Mouse (Mus musculus) embryo, embryonic 10.5 days (tissue): ENCODE measurements around the gene Tmem184b.

Experiments
- DNase-seq: peaks from one replicate; pipeline ENCODE4 v3.0.0-alpha.2; 2015; ENCODE audit warnings: low spot score

Tmem184b gene

DNA sequence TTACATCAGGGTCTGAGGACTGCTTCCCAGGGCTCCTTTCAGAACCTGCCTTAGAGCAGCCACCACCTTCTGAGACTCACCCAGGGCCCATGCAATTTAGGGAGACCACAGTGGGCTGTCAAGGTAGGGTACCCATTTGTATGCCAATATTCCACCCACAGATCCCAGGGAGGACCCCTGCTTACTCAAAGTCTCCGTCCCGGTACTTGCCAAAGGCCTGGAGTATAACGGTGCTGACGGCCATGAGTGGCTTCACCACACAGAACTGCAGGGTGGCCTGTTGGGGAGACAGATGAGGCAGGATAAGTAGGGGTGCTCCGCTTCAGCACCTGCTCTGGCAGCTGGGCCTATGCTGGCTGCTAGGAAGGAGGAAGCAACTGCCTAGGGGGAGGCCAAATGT, 37.0 kb downstream of the Tmem184b start:
- no peak for DNase-seq

DNA sequence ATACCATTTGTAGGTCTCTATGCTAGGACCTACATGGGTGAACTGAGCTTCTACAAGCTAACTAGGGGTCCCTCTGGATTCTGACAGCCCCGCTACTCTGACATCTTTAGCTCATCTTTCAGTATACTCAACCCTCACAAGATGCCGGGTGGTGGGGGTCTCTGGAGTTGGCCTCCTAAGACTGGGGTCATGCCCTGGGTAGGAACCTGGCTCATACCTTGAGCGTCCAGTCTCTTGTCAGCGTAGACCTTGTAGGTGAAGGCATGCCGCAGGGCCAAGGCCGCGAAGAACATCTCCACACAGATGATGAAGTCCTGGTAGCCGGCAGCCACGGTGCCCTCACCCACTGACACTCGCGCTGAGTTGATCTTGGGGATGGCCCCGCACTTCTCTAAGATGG, 38.3 kb downstream of the Tmem184b start:
- DNase-seq, result no peak

DNA sequence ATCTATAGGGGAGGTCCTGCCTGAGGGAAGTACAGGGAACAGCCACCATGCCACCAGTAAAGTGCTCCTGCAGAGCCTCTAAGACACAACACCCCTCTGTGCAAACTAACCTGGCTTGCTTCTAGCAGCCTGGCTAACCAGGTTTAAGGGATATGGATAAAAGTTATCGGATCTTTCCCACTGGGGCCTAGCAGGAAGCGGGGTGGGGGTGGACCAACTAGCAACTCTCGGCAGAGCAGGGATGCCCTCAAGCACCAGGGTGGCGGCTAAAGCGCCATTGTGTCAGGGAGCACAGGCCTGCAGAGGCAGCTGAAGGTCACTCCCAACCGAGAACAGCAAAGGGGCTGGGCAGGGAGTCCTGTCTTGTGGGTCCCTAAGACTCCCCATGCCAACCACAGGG, 39.2 kb downstream of the Tmem184b start:
- DNase-seq, result no peak

DNA sequence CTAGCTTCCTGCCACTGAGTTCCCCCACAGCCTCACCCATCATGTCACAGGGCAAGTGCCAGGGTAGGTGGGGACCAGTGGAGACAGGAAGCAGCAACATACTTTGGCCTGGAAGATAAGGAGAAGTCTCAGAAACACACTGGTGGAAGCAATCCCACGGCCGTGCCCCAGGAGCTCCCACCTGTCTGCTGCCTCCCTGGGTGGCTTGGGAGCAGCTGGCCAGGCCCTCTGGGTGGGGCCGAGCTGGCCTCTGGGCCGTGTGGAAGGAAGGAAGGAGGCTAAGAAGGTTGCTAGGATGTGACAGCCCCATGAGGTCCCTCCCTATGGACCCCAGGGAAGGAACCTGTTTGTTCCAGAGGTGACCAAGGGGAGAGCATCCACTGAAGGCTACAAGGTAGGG, 42.3 kb downstream of the Tmem184b start:
- no peak for DNase-seq

DNA sequence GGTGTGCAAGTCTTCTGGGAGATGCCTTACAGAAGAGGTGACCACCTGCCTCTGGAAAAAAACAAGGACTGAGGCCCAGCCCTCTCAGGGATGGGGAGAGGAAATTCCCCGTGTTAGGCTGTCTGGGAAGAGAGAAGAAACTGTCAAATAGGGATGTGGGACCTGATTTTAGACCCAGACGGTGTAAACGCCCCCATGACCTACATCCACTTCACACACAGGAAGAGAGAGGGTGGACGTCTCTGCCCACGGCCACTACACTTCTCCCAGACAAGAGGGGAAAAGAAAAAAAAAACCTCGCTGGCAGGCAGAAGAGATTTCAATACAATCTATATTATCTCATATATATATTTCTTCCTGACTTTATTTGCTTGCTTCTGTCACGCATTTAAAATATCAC, 43.0 kb downstream of the Tmem184b start:
- no peak for DNase-seq

DNA sequence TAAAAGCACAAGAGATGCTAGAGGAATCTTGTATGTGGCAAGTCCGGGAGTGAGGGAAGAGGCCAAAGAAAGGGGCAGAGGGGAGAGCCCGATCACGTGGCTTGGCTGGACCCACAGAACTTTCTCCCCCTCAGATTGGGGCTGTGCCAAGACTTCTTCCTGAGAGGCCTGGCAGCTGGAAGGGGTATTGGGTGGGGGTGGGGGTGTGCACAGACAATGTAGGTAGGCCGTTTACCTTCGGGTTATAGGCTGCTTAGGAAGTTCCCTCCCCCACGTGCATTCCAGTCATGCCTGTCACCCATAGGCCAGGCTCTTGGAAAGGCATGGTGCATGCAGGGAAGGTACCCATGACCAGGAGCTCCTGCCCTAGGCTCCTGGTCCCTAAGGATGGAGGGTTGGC, 43.4 kb downstream of the Tmem184b start:
- DNase-seq, result no peak

DNA sequence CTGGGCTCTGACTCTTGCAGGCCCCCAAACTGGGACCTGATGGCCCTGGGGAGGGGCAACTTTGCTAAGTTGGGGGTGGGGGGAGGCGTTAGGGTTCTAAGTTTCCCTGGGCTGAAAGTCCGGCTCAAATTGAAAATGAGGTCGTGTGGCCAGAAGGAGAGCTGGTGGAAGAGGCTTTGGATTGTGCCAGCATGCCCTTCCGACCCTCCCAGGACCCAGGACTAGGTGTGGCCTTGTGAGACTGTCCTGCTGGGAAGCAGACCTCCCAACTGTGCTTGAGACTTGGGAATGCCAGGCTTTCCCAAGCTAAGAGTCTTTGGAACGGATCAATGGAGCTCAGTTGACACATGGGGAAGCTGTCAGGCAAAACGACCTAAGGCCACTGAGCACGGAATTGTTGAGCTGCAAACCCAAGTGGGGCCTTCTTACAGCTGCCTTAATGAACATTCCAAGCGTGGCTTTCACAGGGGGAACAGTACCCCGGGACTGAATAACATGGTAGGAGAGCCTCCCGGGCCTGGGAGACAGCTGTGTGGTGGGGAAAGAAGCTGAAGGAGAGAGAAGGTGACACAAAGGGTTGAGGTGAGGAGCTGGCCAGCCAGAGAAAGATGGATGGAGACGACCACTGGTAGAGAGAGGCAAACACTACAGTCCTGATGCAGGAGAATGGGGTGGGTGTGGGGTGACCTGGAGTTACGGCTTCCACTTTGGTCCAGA, 45.2 kb downstream of the Tmem184b start:
- no peak for DNase-seq

DNA sequence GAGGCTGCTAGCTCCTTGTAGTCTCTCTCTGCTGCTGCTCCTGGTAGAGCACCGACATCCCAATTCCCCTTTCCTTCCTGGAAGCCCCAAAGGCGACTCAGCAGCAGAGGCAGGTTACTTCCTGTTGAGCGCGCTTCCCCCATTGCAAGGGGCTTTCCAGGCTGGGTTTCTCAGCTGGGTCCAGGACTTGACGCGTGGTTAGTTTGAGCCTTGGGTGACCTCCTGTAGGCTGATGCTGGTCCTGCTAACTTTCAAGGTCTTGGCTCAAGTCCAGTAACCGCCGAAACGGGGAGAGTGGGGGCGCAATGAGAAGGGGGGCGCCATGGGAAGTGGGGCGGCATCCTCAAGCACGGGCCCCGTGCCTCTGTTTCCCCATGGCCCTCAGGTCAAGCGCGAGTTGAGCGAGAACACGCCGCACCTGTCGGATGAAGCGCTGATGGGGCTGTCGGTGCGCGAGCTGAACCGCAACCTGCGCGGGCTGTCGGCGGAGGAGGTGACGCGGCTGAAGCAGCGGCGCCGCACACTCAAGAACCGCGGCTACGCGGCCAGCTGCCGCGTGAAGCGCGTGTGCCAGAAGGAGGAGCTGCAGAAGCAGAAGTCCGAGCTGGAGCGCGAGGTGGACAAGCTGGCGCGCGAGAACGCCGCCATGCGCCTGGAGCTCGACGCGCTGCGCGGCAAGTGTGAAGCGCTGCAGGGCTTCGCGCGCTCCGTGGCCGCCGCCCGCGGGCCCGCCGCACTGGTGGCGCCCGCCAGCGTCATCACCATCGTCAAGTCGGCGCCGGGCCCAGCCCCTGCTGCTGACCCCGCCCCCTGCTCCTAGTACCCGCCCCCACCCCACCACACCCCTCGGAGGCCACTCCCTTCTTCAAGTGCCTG, 46.1 kb downstream of the Tmem184b start:
- peak; percentile 87 for DNase-seq

DNA sequence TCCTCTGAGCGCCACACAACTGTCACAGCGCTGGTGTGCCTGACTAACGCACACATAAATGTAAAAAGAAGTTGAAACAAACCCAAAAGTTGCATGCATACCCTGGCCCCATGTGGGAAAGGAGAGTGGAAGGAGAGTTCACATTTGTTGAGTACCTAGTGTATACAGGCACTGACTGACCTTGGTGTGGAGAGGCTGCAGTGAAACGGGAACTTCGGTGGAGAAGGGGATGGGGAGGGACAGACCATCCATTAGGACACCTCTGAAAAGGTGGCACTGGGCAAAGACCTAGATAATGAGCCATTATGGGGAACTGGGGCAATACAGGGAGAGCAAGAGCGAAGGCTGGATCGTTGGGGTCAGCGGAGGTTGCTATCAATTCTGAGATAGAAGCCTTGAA, 46.9 kb downstream of the Tmem184b start:
- no peak for DNase-seq

DNA sequence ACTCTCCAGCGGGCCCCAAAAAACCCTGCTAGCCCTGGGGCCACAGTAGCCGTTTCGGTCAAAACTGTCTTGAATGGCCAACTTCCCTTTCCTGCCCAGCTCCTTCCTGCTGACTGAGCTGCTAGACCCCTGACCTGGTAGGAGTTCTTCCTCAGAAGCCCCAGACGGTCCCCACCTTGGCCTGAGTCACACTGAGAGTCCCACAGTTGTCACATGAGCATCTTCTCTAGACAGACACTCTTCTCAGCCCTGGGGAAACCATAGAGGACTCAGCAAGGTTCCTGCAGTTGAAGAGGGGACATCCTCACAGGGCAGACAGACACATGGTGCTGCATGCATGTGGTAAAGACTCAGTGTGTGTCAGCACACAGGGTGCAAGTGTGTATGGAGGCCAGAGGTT, 48.8 kb downstream of the Tmem184b start:
- DNase-seq, result no peak

DNA sequence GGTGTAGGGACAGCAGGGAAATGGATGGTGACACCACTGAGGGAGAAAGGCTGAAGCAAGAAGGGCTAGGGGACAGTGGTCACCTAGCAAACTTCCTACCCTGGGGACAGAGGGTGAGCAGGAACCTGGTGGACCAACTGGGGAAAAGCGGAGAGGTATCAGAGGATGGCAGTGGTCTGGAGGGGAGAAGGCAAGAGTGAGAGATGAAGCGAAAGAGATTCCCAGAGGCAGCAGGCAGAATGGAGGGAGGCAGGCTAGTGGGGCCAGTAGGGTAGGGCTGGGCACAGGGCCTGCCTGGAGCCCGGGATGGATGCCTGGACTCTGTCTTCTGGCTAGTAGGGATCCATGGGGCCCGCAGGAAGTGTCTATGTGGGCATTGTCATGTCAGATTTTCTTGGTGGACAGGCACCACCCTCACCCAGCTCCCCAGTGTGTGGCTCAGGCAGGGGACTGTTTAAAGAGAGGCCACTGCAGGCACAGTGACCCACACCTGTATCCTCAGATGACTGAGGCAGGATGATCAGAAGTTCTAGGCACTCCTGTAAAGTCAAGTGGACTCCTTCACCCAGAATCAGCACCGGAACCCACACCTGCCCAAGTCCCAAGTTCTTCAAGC, 49.6 kb downstream of the Tmem184b start:
- no peak for DNase-seq

DNA sequence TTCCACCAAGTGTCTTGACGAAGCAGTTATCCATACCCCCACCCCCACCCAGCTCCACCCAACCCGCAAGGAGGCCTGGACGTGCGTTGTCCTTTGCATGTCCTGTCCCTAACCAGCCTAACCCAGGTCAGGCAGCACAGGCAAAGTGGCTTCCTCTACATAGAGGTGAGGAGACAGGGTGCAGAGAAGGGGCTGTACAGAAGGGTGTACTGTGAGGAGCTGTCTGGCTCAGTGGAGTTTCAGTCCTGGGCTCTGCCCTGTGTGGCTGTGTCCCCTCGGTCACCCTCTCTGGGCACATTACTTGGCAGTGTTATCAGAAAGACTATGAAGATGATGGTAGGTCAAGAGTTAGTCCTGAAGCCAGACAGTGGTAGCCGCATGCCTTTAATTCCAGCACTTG, 50.9 kb downstream of the Tmem184b start:
- DNase-seq, result no peak

DNA sequence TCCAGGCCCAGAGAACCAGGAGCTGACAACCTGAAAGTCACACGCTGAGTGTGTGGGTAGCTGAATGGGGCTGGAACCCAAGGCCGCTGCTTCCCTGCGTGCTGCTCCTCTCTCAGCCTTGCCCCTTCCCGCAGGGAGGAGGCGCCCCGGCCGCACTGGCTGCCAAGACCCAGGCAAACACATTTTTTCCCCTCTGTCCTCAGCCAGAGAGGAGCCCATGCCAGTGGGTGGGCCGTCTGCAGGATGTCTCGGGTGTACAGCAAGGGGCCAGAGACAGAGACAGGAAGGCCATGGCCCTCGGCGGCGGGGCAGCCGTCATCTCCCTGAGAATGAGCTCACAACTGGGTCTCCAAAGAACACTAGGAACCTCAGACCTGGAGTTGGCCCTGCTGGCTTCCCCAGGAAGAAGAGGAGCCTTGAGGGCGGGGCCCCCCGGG, 52.0 kb downstream of the Tmem184b start:
- no peak for DNase-seq

DNA sequence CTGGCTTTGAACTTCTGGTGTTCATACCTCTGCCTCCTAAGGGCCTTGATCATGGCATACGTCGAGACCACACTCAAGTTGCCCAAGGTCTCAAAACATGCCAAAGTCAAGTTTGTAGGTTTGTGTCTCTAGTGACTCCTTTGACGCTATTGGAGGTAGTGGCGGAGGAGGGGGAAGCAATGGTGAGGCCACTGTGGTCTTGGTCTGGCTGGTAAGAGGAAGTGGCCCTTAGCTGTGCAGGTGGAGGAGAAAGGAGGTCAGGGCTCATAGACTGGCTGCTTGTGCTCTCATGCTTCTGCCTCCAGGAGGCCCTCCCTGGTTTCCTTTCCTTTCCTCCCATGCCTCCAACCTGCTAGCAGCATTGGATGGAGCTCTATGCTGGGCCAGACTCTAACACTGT, 52.5 kb downstream of the Tmem184b start:
- no peak for DNase-seq

DNA sequence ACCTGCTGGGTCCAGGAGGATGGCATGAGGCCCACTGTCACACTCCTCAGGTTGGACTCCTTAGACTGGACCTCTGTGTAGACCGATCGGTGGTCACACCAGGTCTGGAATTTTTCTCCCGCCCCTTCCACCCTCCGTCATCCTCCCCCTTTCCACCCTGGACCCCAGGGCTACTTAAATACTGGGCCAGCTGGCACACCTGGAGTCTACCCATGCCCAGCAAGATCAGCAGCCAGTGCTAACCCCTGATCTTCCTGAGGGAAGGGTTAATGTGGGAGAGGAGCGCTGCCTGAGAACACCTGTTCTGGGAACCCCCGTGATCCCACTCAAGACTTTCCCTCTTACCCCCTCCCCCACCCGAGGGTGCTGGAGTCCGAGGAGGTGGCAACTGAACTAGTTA, 54.7 kb downstream of the Tmem184b start:
- no peak for DNase-seq

DNA sequence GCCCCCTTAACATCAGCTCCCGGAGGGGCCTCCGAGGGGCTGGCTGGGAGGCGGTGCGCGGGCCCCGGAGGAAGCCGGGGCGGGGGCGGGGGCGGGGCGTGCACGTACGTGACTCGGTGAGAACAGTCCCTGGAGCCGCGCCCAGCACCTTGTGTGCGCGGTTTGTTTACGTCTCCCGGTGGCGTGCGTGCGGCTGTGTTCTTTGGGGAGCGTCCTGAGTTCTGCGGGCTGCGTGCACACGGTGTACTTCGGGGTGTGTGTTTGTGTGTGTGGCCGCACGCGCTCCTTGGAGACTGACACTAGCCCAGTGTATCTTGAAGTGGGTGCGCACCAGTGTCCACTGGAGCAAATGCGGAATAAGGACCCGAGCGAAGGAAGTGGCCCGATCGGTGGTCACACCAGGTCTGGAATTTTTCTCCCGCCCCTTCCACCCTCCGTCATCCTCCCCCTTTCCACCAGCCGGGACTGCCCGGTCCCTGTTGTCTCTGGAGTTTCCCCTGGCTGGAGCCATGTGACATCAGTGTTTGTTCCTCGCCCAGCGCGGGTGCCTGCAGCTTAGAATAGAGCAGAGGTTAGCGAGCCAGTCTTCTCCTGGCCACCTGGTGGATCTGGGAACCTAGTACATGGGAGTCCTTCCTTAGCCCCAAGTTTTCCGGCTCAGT, 55.4 kb downstream of the Tmem184b start:
- DNase-seq, result peak; percentile 72

DNA sequence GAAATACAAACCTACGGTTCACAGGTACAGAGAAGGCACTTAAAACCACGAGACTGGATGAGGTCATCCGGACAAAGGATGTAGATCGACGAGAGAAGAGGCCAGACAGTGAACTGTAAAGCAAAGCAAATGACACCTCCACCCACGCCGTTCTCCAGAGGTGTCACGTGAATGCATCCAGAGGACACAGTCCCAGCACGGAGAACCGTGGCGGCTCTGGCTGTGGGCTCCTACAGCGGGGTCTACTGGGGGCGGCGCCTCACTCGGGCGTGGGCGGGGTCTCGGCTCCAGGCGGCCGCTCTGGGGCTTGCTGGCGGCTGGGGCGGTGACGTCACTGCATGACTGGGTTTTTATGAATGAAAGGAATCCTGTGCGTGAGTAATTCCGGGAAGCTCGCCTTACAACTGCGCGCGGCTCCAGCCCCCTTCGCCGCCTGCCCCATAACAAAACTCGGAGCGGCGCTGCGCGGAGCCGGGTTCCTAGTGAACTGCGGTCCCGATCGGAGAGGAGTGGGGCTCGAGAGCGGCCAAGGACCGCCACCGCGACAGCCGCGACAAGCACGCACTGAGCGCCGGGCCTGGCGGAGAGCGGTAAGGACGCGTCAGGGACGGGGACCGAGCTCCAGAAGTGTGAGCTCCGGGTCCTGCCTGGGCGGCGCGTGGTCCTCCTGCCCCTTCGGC, 56.1 kb downstream of the Tmem184b start:
- DNase-seq, result peak; percentile 96

DNA sequence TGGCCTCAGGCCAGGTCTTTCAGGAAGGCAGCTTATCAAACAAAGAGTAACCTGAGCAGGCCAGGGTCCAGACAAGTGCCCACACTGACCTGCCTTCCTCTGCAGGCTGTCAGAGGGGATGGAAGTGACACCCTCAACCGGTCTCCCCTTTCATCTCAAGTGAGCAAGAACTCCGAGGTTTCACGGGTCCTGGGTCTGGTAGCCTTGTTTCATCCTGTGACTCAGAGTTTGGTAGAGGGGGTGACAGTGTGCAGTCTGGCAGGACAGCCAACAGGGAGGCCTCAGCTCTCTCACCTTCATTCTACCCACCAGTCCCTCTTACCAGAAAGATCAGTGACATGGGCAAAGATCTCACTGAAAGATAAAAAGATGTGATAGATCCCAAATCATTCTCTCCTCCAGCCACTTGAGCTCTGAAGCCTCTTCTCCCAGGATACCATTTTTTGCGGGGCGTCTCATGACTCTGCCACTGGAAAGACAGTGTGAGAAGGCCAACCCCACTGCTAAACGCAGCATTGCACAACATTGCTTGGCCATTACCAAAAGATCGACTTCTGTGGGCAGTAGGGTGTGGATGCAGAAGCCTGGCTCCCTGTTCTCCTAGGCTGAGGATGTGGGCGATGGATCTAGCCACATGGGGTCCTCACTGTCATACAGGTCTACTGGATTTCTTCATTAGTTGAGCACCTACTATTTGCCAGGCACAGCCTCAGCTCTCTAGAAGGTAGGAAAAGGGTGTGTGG, 57.1 kb downstream of the Tmem184b start, which contains the start of gene Maff:
TSS of gene Maff (plus strand) at position 571 of the 743 bp plus-strand sequence.
- no peak for DNase-seq

DNA sequence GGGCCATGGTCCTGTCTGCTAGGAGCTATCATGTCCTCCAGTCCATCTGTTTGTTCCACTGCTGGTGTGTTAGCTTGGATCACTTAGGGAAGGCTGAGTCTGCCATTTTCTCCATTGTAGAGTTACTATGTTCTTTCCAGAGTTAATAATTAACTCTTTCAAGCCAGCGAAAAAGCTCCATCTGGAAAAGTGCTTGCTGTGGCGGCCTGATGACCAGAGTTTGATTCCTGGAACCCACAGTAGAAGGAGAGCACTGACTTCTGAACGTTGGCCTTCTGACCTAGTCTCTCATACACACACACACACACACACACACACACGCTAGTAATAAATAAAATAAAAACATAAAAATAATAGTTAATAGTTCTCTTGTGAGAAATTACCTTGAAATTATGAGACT, 58.7 kb downstream of the Tmem184b start:
- DNase-seq, result no peak

DNA sequence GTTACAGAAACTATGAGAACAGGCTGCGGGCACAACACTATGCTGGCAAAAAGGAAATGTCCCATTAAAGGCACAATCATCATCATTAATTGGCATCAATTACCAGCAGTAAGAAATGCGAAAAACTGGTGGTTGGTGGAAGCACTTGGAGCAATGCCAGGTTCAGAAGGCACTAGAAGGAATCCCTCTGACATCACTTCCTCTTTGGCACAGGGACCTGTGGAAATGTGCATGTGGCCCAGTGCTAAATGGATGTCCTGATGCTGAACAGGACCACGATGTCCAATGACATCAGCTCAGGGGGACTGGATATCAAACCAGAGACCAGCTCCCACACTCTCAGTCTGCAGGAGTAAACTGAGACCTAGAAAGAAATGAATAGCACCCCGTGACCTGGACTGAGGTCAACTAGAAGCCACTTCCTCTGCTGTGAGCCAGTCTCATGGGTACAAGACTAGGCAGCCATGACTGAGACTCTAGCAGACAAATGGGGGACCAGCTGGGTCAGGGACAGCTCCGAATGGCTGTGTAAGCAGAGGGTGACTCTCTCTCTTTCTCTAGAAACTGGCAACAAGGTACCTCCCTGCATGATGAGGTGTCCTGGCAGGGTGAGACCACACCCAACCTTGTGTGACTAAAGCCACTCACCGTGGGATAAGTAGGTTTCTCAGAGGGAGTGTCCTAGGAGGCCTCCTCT, 60.6 kb downstream of the Tmem184b start:
- DNase-seq, result no peak
